Mouse (Mus musculus) NIH3T3 (cell line): ENCODE measurements at regions not wholly inside any gene's neighbourhood (a gene's known extent, or its start where the extent isn't known, plus 50 kb on each side); places are given as distances from the start of the nearest gene placed in this dataset.
A peak's percentile ranks its signal among the peaks of the same experiment; 100 is the strongest.
"Not testable (repeated sequence)": the region's sequence is repeated elsewhere in the genome, so short reads cannot be mapped to it uniquely, and the experiment has no call there.

Experiments used
- DNase-seq: peaks from one replicate; pipeline ENCODE4 v3.0.0-alpha.2; 2012; ENCODE audit warnings: low read depth

- DNase-seq = no peak
Observed at GRCm38 (mm10) chr10:118603857-118604414, 163.1 kb downstream of the Ifng start.

GRCm38 (mm10) chr10:118605156-118605821, 164.4 kb downstream of the Ifng start:
- no peak for DNase-seq

- no peak for DNase-seq
Observed at GRCm38 (mm10) chr10:118607418-118607817, 166.6 kb downstream of the Ifng start.

GRCm38 (mm10) chr10:118608376-118609145, 167.7 kb downstream of the Ifng start:
- DNase-seq = peak; percentile 16

- no peak for DNase-seq
Observed at GRCm38 (mm10) chr10:118609157-118609556, 168.3 kb downstream of the Ifng start.

GRCm38 (mm10) chr10:118610868-118611461, 170.1 kb downstream of the Ifng start:
- DNase-seq = no peak

GRCm38 (mm10) chr10:118612091-118612490, 171.2 kb downstream of the Ifng start:
- no peak for DNase-seq

GRCm38 (mm10) chr10:118613056-118613695, 172.3 kb downstream of the Ifng start:
- DNase-seq = no peak

GRCm38 (mm10) chr10:118614251-118614865, 173.5 kb downstream of the Ifng start:
- DNase-seq = no peak

- no peak for DNase-seq
Observed at GRCm38 (mm10) chr10:118615131-118616020, 174.5 kb downstream of the Ifng start.

GRCm38 (mm10) chr10:118616031-118616615, 175.3 kb downstream of the Ifng start:
- no peak for DNase-seq

GRCm38 (mm10) chr10:118617291-118618044, 176.6 kb downstream of the Ifng start:
- DNase-seq = no peak

- not testable (repeated sequence) for DNase-seq
Observed at GRCm38 (mm10) chr10:118618251-118618650, 177.4 kb downstream of the Ifng start.

GRCm38 (mm10) chr10:118618766-118619600, 178.1 kb downstream of the Ifng start:
- no peak for DNase-seq

- no peak for DNase-seq
Observed at GRCm38 (mm10) chr10:118619601-118620000, 178.8 kb downstream of the Ifng start.

GRCm38 (mm10) chr10:118620611-118621010, 179.8 kb downstream of the Ifng start:
- DNase-seq = no peak

GRCm38 (mm10) chr10:118621546-118621945, 180.7 kb downstream of the Ifng start:
- no peak for DNase-seq

- no peak for DNase-seq
Observed at GRCm38 (mm10) chr10:118622131-118622530, 181.3 kb downstream of the Ifng start.

GRCm38 (mm10) chr10:118622916-118623315, 182.1 kb downstream of the Ifng start:
- no peak for DNase-seq
